ENCODE assay signal across 12 mouse cellular contexts in genomic region chr9:88329166-88329748, GRCm38 (mm10). TPM values are rescaled to one million over a fixed set of nuclear protein-coding genes. Genes with fewer than 3 reads are reported as not detected.
DNase-seq lines count a peak whose midpoint lies in the region; ATAC-seq and TF ChIP-seq lines count a peak whose summit lies in the region.
"Had no signal": no experiment of that assay in that cellular context is flagged by ENCODE, and none has a peak within 500 bp of the region (broad histone marks: within the 10 kb centered on the region; RNA-seq: fewer than 3 reads in every experiment).

No protein-coding gene starts in this region.

- peaks cover 10% of the 10 kb centered on the region for H3K4me1 ChIP-seq in heart, embryonic 13.5 days
- H3K4me1 ChIP-seq in lung, adult 2 months (ENCODE audit: control insufficient read depth, insufficient read depth, low read length): no peaks in the 10 kb centered on the region; the same call in 1 of the 2 replicates
- H3K4me1 ChIP-seq in stomach, postnatal 0 days (replicated peaks; ENCODE audit: control insufficient read depth, insufficient read depth): 0 out of 2 replicates have a peak, but pooled peaks cover 3% of the 10 kb centered on the region
- H3K4me1 ChIP-seq in midbrain, embryonic 10.5 days: peaks cover 35% of the 10 kb centered on the region

- TF ChIP-seq POLR2A in lung, adult 2 months (IDR thresholded peaks at IDR 0.05; ENCODE audit: borderline replicate concordance, extremely low read depth, low read depth, low read length): no peak

- H3K36me3 ChIP-seq in heart, embryonic 13.5 days: no peaks in the 10 kb centered on the region
- H3K36me3 ChIP-seq in stomach, postnatal 0 days (ENCODE audit: control insufficient read depth, insufficient read depth, low read length): no peaks in the 10 kb centered on the region
- H3K36me3 ChIP-seq in midbrain, embryonic 10.5 days: no peaks in the 10 kb centered on the region
- H3K36me3 ChIP-seq: midbrain, embryonic 13.5 days had no signal

- no peak for ATAC-seq in heart, embryonic 13.5 days (ENCODE audit: extremely low read depth, insufficient number of reproducible peaks, low FRiP score, low TSS enrichment)
- 0 out of 2 replicates have a peak, but pooled peaks have one; percentile 25 for ATAC-seq in stomach, postnatal 0 days (ENCODE audit: low FRiP score, low TSS enrichment)
- ATAC-seq: midbrain, embryonic 13.5 days had no signal

- no peak overlapping the region for H3K27ac ChIP-seq in heart, embryonic 13.5 days (replicated peaks)
- peak overlapping the region; percentile 83 for H3K27ac ChIP-seq in stomach, postnatal 0 days (replicated peaks)
- no peak overlapping the region for H3K27ac ChIP-seq in midbrain, embryonic 10.5 days (replicated peaks)
- H3K27ac ChIP-seq: midbrain, embryonic 13.5 days had no signal

- H3K4me2 ChIP-seq in heart, embryonic 13.5 days: peak overlapping the region; percentile 87; the same call in 1 of the 2 replicates
- peak overlapping the region; percentile 80 for H3K4me2 ChIP-seq in stomach, postnatal 0 days (replicated peaks; ENCODE audit: low read depth)
- H3K4me2 ChIP-seq: midbrain, embryonic 13.5 days had no signal

- no peak for DNase-seq in heart, postnatal 4 days
- peak; percentile 3 for DNase-seq in thymus, postnatal 25 days
- DNase-seq in thymus, postnatal 36 days: no peak
- no peak for DNase-seq in lung, adult 2 months
- peak; percentile 34 for DNase-seq in stomach, postnatal 0 days (ENCODE audit: low spot score)
- no peak for DNase-seq in frontal cortex, postnatal 25 days (ENCODE audit: low spot score in 2 of 2)
- no peak for DNase-seq in midbrain, embryonic 10.5 days (ENCODE audit: low spot score)
- DNase-seq: adrenal gland, postnatal 14 days; cerebellum, adult 8-10 months had no signal

- no peak for TF ChIP-seq CTCF in lung, adult 2 months (IDR thresholded peaks at IDR 0.05; ENCODE audit: insufficient read depth, low read length)
- TF ChIP-seq CTCF in stomach, postnatal 0 days (IDR thresholded peaks at IDR 0.05; ENCODE audit: low read depth): no peak

- H3K9me3 ChIP-seq in heart, embryonic 13.5 days: 0 out of 2 replicates have a peak, but pooled peaks cover 1% of the 10 kb centered on the region
- H3K9me3 ChIP-seq in stomach, postnatal 0 days (ENCODE audit: control insufficient read depth, low read length): no peaks in the 10 kb centered on the region
- no peaks in the 10 kb centered on the region for H3K9me3 ChIP-seq in midbrain, embryonic 10.5 days (replicated peaks)
- H3K9me3 ChIP-seq: midbrain, embryonic 13.5 days had no signal

- H3K4me3 ChIP-seq in heart, embryonic 13.5 days: 0 out of 2 replicates have a peak overlapping the region, but pooled peaks have one; percentile 67
- H3K4me3 ChIP-seq in lung, adult 2 months (replicated peaks; ENCODE audit: extremely low read depth, low read depth, low read length): peak overlapping the region; percentile 28
- peak overlapping the region; percentile 61 for H3K4me3 ChIP-seq in stomach, postnatal 0 days (ENCODE audit: low read depth, low read length)
- H3K4me3 ChIP-seq in midbrain, embryonic 10.5 days: no peak overlapping the region
- H3K4me3 ChIP-seq: erythroblast, embryonic 14.5 days; midbrain, embryonic 13.5 days had no signal

- H3K27me3 ChIP-seq in heart, embryonic 13.5 days (replicated peaks): peaks cover 22% of the 10 kb centered on the region
- no peaks in the 10 kb centered on the region for H3K27me3 ChIP-seq in stomach, postnatal 0 days (ENCODE audit: control insufficient read depth, insufficient read depth, low read length)
- peaks cover 68% of the 10 kb centered on the region for H3K27me3 ChIP-seq in midbrain, embryonic 10.5 days (ENCODE audit: low read depth, poor library complexity, severe bottlenecking)

- WGBS in heart, embryonic 13.5 days: 40% methylated on average over 10 of the region's 10 CpGs
- WGBS in lung, adult 2 months: 23% methylated on average over 10 of the region's 10 CpGs
- WGBS in stomach, postnatal 0 days: 15% methylated on average over 10 of the region's 10 CpGs
- WGBS in midbrain, embryonic 10.5 days: 38% methylated on average over 10 of the region's 10 CpGs

- 0 out of 2 replicates have a peak overlapping the region, but pooled peaks have one; percentile 82 for H3K9ac ChIP-seq in heart, embryonic 13.5 days
- H3K9ac ChIP-seq in stomach, postnatal 0 days (ENCODE audit: low read length): peak overlapping the region; percentile 31
- H3K9ac ChIP-seq: midbrain, embryonic 13.5 days had no signal

- no peak for TF ChIP-seq EP300 in stomach, postnatal 0 days (optimal IDR thresholded peaks at IDR 0.05)

RNA-seq across cellular contexts. Expression of gene Nt5e, which starts 2.3 kb away (rescaled TPM):
- polyA plus RNA-seq in heart, embryonic 13.5 days (2015; fragmentation: Nextera tagmentation; extraction: Ambion mirVana): 4.0 and 4.4 TPM in 2 replicates
- total RNA-seq in heart, postnatal 4 days (2021): 10 to 100 TPM in 1 of 2 experiments, 1 to 10 TPM in 1; 9.3 to 10.1 TPM
- polyA plus RNA-seq in lung, adult 2 months (2012; rRNA removed): 25.6 and 26.4 TPM in 2 replicates
- polyA plus RNA-seq in stomach, postnatal 0 days (2015; fragmentation: Nextera tagmentation; extraction: Ambion mirVana): 52.7 and 55.9 TPM in 2 replicates
- polyA plus RNA-seq in midbrain, embryonic 10.5 days (2016; fragmentation: Nextera tagmentation; extraction: Ambion mirVana): 0.73 and 1.1 TPM in 2 replicates
- polyA plus RNA-seq: erythroblast, embryonic 14.5 days had no signal

Comparison
In these comparisons a context has a peak if more than half of its experiments do, and no peak if none do; other contexts are left out.
1. DNase-seq: peak in thymus, postnatal 25 days (single experiment) and stomach, postnatal 0 days (single experiment); none in heart, postnatal 4 days (single experiment), thymus, postnatal 36 days (0 of 2), lung, adult 2 months (single experiment), frontal cortex, postnatal 25 days (0 of 2) and midbrain, embryonic 10.5 days (single experiment).